Mouse (Mus musculus) 416B (cell line): Measurements from ENCODE around the gene Tmem211.

Experiments
- DNase-seq: peaks from one replicate; pipeline ENCODE4 v3.0.0; 2011; ENCODE audit warnings: low read depth

Tmem211 gene

DNA sequence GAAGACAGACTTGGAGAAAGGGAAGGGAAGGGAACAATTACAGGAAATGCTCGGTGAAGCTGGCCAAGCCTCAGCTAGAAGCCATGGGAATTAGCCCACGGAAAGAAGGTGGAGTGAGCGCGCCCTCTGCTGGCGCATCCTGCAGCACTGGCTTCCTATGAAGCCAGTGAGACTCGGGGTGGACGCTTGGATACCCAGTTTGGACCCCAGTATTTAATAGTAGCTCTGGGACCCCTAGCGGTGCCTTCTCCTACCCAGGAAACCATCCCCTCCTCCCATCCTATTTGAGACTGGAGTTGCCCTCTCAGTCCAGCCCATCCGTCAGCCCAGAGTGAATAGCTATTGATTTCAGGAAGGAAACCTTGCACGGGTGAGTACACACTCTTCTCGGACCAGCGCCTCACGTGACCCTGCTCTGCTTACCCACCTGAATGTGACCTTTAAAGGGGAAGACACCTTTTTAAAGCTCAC lies at the start of gene Tmem211:
TSS of gene Tmem211 (plus strand) at position 278 of the 471 bp plus-strand sequence.
- DNase-seq: peak; percentile 80

GRCm38 (mm10) chr5:113179451-113179842 lies 47.3 kb upstream of the Tmem211 start:
- no peak for DNase-seq

DNA sequence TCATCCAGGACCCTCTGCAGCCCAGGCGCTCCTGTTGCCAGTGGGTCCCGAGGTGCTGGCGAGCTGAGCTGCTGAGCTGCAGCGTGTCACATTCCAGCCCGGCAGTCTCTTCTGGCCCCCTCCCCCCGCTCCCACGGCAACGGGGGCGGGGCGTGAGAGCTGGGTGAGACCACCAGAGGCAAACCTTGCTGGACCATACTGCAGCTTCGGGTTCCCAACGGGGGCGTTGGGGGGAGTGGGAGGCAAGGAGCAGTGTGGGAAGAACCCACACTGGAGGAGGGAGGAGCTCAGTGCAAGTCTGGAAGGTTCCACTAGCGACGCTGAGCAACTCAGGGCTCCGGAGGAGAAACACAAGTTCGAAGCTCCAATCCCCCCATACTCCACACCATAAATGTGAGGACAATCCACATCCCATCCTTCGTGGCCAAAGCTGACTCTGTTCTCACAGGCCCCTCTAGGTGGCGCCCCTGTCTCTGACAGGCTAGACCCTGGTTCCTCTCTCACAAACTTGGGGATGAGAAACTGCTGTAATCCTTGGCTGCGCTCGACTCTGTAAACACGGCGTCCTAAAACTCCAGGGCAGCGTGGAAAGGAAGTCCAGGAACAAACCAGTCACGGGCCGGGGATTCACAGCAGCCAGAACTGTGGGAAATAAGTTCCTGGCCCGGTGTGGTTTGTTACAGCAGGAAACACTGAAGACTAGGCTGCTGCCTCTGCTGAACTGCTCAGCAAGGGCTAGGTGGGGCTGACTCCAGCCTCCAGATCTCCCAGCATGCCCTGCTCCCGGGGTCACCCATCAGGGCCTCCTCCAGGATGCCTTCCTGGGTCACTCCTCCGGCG lies 46.6 kb upstream of the Tmem211 start:
- DNase-seq: peak; percentile 88

GRCm38 (mm10) chr5:113180755-113181154 lies 46.0 kb upstream of the Tmem211 start:
- DNase-seq: no peak

DNA sequence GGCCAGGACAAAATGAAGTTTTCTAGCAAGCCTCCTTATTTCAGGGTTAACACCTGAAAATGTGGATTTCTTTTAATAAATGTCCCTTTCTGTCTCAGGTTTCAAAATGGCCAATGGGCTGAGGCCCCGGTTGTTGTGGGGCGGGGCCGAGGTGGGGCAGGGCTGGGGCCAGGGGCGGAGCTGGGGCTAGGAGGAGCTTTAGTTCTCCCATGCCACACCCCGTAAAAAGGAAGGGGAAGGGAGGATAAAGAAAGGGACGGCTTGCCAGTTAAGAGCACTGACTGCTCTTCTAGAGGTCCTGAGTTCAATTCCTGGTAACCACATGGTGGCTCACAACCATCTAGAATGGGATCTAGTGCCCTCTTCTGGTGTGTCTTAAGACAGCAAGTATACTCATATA lies 45.3 kb upstream of the Tmem211 start:
- peak; percentile 83 for DNase-seq

DNA sequence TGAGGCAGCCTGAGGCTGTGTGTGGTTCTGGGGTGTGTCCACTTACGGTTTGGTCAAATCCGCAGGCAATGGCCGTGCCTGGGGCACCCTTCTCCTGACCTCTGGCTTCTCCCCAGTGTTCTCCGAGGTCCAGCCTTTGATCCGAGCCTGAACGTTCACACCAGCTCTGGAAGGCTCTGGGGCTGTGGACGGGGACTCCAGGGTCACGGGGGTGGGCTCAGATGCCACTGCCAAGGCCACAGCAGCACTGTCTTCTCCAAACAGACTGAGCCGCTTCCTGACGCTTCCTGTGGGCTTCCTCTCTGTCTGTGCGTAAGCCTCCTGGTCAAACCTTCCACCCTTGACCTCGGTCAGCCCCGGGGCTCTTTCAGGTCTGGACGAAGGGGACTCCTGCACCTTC lies 36.2 kb upstream of the Tmem211 start:
- peak; percentile 35 for DNase-seq

DNA sequence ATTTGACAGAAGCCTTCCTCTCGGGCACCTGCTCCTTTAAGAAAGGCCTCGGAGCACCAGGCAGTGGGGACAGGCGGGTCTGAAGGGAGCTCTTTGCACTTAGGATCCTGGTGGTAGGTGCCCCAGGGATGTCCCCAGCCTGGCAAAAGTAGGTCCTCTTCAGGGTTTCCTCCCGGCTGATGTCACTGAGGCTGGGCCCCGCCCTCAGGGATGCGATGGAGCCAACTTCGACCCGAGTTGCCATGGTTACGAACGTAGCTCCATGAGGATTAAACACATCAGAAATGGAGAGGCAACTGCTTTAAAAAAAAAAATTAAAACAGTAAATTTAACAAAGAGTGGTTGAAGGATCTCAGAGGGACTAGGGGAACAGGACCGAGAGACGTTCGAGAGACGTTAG lies 34.8 kb upstream of the Tmem211 start:
- DNase-seq: no peak

GRCm38 (mm10) chr5:113193762-113194161 lies 32.9 kb upstream of the Tmem211 start:
- DNase-seq: no peak

DNA sequence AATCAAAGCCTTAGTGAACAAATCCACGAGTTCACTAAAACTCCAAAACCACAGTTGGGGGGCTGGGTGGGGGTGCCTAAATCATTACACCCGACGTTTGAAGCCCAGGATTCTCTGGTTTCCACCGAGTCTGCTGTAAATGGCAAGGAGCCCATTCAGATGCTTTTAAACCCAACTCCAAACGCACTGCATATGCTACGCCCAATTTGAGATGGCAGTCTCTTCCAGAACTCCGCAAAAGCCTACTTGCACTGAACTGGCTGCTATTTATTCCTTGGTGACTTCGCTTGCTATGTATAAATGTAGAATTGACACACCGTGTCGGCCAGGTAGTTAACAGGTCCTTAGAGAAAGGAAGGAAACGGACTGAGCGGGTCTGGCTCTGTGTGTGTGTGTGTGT lies 31.3 kb upstream of the Tmem211 start:
- DNase-seq: no peak

- no peak for DNase-seq
Observed at GRCm38 (mm10) chr5:113195907-113196306, 30.8 kb upstream of the Tmem211 start.

DNA sequence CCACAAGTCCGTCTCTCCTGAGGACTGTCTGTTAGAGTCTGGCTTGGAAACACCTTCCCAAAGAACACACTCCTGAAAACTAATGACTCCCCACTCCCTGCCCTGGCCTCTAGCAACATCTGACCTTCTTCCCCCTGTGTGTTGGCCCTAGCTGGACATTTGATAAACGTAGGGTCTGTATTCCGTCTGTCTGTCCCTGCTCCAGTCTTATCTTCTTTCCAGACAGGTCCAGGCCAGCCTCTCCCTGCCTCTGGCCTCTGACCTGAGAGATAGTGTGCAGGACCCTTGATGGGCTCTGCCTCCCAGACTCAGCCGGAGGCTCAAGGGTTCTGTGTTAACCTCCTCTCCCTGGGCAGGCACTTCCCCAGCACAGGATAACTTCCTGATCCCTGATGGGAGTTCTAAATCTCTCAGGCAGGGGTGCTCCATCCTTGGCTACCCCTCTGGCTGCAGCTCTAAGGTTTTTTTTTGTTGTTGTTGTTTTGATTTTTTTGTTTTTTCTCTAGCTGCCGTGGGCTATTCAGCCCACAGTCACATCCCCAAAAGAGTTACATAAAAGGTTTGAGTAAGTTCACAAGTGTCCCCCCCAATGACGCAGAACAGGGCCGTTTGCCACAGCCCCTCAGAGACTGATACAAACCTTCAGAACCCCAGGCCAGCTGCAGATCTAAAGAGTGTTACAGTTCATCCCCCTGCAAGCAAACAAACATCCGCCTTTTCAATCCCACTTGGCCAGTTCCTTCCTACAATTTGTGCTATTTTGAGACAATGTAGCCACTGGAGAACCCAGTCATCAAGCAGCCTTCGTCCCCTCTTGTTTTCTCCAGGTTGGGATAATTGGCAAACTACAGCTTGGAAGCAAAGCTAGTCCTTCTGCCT lies 29.6 kb upstream of the Tmem211 start:
- DNase-seq: no peak

DNA sequence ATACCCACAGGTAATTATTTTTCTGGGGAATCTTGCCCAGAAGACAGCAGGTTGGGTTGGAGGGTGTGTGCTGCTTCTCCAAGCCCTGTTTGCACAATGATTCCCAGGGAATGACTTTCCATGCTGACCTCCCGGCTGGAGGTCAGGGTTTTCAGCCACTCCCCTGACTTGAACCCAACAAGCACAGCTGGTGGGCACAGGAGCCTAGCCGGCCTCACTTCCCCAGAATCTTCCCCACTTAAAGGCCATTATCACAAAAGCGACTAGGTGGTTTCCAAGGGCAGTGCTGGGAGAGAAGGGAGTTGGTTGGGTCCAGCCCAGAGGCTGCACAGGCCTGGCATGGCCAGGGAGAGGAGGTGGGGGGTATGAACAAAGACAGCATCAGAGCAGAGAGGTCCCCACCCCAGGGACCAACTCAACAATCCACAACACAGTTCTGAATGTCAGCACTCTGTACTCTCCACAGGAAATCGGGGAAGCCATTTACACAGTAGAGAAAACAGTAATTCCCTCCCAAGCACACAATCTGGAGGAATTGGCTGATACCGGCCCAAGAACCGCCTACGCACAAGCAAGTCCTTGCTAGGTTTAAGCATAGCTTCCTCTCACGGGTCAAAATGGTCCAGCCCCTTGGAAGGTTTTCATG lies 27.5 kb upstream of the Tmem211 start:
- DNase-seq: no peak

GRCm38 (mm10) chr5:113199772-113200134 lies 27.0 kb upstream of the Tmem211 start:
- no peak for DNase-seq

DNA sequence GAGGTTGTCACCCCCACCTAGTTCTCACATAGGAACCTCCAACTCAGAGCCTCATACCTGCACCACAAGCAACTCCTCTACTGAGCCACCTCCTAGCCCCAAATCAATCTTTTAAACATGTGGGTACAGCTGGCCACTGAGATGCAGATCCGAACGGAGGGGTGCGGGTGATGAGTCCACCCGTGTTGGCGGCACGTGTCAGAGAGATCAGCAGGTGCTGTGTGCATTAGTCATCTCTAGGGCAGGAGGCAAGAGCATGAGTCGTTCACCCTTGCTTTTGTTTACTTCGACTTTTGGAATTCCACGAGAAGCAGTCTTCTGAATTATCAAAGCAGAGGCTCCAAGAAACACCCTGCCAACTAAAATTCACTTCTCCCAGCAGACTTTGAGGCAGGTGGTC lies 22.5 kb upstream of the Tmem211 start:
- DNase-seq: no peak

GRCm38 (mm10) chr5:113206670-113207352 lies 19.9 kb upstream of the Tmem211 start:
- DNase-seq: peak; percentile 91

- DNase-seq: peak; percentile 50
Observed at GRCm38 (mm10) chr5:113208048-113208447, 18.7 kb upstream of the Tmem211 start.

GRCm38 (mm10) chr5:113208622-113209400 lies 17.9 kb upstream of the Tmem211 start:
- no peak for DNase-seq

- DNase-seq: no peak
Observed at GRCm38 (mm10) chr5:113209401-113209750, 17.3 kb upstream of the Tmem211 start.

GRCm38 (mm10) chr5:113209898-113210297 lies 16.8 kb upstream of the Tmem211 start:
- peak; percentile 92 for DNase-seq

DNA sequence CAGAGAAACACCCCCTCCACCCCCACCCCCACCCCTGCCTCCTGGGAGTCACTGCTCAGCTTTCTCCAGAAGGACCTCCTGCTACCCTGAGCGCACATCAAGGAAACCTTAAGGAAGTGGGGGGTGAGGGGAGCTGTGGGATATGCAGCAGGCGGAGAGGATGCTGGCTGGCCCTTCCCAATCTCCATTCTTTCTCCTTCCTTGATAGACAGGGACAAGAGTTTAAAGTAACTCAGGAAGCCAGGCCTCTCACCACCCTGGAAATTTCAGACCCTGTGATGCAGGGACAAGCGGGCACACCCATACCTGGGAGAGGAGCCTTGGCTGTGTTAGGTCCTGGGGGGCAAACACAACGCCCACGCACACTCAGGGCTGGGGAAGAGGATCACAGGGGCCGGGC lies 16.4 kb upstream of the Tmem211 start:
- DNase-seq: no peak

DNA sequence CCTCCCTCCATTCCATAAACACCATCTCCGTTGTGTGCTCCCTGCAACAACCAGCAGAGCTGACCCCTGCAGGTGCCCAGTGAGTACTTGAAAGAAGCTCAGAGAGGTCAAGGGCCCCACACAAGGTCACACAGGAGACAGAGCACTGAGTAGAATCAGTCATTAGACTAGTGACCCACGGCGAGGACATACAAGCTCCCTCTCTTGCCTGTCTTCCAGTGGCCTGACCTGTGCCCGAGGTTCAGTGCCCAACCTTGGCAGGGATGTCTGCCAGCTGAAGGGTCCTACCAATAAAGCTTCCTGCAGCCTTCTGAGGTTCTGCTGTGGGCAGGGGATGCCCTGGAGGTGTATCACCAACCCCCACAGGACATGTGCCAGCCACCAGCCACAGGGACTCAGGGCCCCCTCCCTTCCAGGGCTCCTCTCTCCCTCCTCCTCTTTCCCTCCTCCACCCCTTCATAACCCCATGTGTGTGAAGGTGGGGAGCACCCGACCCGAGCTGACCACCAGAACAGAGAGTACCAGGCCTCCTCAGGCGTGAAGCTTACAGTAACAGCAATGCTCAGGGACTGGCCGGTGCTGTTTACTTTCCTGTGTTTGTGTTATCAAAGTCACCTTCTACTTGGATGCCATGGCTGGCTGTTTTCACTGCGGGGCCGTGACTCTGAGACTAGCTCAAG lies 14.4 kb upstream of the Tmem211 start:
- no peak for DNase-seq
